9 mouse cellular contexts compared by ENCODE assay signal in genomic region chrX:153707735-153708134, GRCm38 (mm10). TPM values are rescaled to one million over a fixed set of nuclear protein-coding genes. Genes with fewer than 3 reads are reported as not detected.
A peak's percentile ranks its signal among the peaks of the same experiment; 100 is the strongest.
DNase-seq lines count a peak whose midpoint lies in the region; ATAC-seq and TF ChIP-seq lines count a peak whose summit lies in the region.
"Had no signal": no experiment of that assay in that cellular context is flagged by ENCODE, and none has a peak within 500 bp of the region (broad histone marks: within the 10 kb centered on the region; RNA-seq: fewer than 3 reads in every experiment).

No protein-coding gene starts in this region.

- H3K4me3 ChIP-seq in intestine, postnatal 0 days (ENCODE audit: low read depth, low read length), result no peak overlapping the region
- H3K4me3 ChIP-seq in intestine, embryonic 15.5 days (replicated peaks), result no peak overlapping the region
- H3K4me3 ChIP-seq: liver, embryonic 13.5 days had no signal

- DNase-seq in CD4-positive, CD25-positive, alpha-beta regulatory T cell, adult 2 months (ENCODE audit: low read depth, low spot score), result peak; percentile 3
- DNase-seq in urinary bladder, postnatal 14 days (ENCODE audit: low spot score), result peak; percentile 5
- no peak for DNase-seq in urinary bladder, postnatal 4 days (ENCODE audit: low spot score in 2 of 2)
- DNase-seq in Muller cell, postnatal 12 days (ENCODE audit: inconsistent ontology term), result no peak
- DNase-seq: liver, embryonic 13.5 days had no signal

- 46% methylated on average over 4 of the region's 4 CpGs for WGBS in intestine, postnatal 0 days
- 35% methylated on average over 4 of the region's 4 CpGs for WGBS in intestine, embryonic 15.5 days

- H3K4me2 ChIP-seq in intestine, postnatal 0 days (replicated peaks; ENCODE audit: low read depth), result no peak overlapping the region
- no peak overlapping the region for H3K4me2 ChIP-seq in intestine, embryonic 15.5 days (replicated peaks)
- H3K4me2 ChIP-seq: liver, embryonic 13.5 days had no signal

- H3K4me1 ChIP-seq in intestine, postnatal 0 days (replicated peaks; ENCODE audit: control insufficient read depth, insufficient read depth, low read length), result no peaks in the 10 kb centered on the region
- H3K4me1 ChIP-seq in intestine, embryonic 15.5 days (replicated peaks), result no peaks in the 10 kb centered on the region
- H3K4me1 ChIP-seq: liver, embryonic 13.5 days had no signal

- no peaks in the 10 kb centered on the region for H3K36me3 ChIP-seq in intestine, postnatal 0 days (ENCODE audit: control insufficient read depth, insufficient read depth)
- H3K36me3 ChIP-seq in intestine, embryonic 15.5 days, result no peaks in the 10 kb centered on the region
- H3K36me3 ChIP-seq: liver, embryonic 13.5 days had no signal

- ATAC-seq in CD4-positive, CD25-positive, alpha-beta regulatory T cell, adult 4 months, result no peak
- ATAC-seq in intestine, postnatal 0 days, result no peak
- no peak for ATAC-seq in intestine, embryonic 15.5 days
- ATAC-seq in activated CD4-positive, CD25-positive, alpha-beta regulatory T cell, adult 4 months, result no peak

- TF ChIP-seq CTCF in intestine, postnatal 0 days (IDR thresholded peaks at IDR 0.05; ENCODE audit: low read depth), result peak; percentile 61

- no peak overlapping the region for H3K27ac ChIP-seq in intestine, postnatal 0 days (ENCODE audit: low read depth, low read length)
- H3K27ac ChIP-seq in intestine, embryonic 15.5 days, result no peak overlapping the region
- H3K27ac ChIP-seq: liver, embryonic 13.5 days had no signal

- H3K9me3 ChIP-seq in intestine, postnatal 0 days (ENCODE audit: control insufficient read depth), result no peaks in the 10 kb centered on the region
- no peaks in the 10 kb centered on the region for H3K9me3 ChIP-seq in intestine, embryonic 15.5 days
- H3K9me3 ChIP-seq: liver, embryonic 13.5 days had no signal

- H3K27me3 ChIP-seq in intestine, postnatal 0 days (replicated peaks; ENCODE audit: control insufficient read depth, insufficient read depth, low read length), result no peaks in the 10 kb centered on the region
- H3K27me3 ChIP-seq in intestine, embryonic 15.5 days (replicated peaks), result no peaks in the 10 kb centered on the region
- H3K27me3 ChIP-seq: liver, embryonic 13.5 days had no signal

- no peak overlapping the region for H3K9ac ChIP-seq in intestine, postnatal 0 days (ENCODE audit: low read depth, low read length)
- H3K9ac ChIP-seq in intestine, embryonic 15.5 days, result no peak overlapping the region
- H3K9ac ChIP-seq: liver, embryonic 13.5 days had no signal

RNA-seq across cellular contexts. Expression of gene Kctd12b, which starts 11.5 kb away (rescaled TPM):
- under 1 TPM; 0.44 to 0.89 TPM for polyA plus RNA-seq in CD4-positive, CD25-positive, alpha-beta regulatory T cell, adult 4 months (2017; shearing (Covaris generic))
- polyA plus RNA-seq in intestine, postnatal 0 days (2015; fragmentation: Nextera tagmentation; extraction: Ambion mirVana), result 2.5 and 2.6 TPM in 2 replicates
- 5.0 and 5.1 TPM in 2 replicates for polyA plus RNA-seq in intestine, embryonic 15.5 days (2015; fragmentation: Nextera tagmentation; extraction: Ambion mirVana)
- polyA plus RNA-seq in activated CD4-positive, CD25-positive, alpha-beta regulatory T cell, adult 4 months (2017; shearing (Covaris generic)), result under 1 TPM; 0.16 to 0.24 TPM

RNA-seq across cellular contexts. Expression of gene Nbdy, which starts 15.7 kb away (rescaled TPM):
- polyA plus RNA-seq in CD4-positive, CD25-positive, alpha-beta regulatory T cell, adult 4 months (2017; shearing (Covaris generic)), result 10 to 100 TPM; 40.3 to 41.7 TPM
- 65.7 and 71.5 TPM in 2 replicates for polyA plus RNA-seq in intestine, postnatal 0 days (2015; fragmentation: Nextera tagmentation; extraction: Ambion mirVana)
- polyA plus RNA-seq in intestine, embryonic 15.5 days (2015; fragmentation: Nextera tagmentation; extraction: Ambion mirVana), result 81.2 and 85.4 TPM in 2 replicates
- polyA plus RNA-seq in activated CD4-positive, CD25-positive, alpha-beta regulatory T cell, adult 4 months (2017; shearing (Covaris generic)), result 10 to 100 TPM; 46.3 to 48.4 TPM

Comparison
In these comparisons a context has a peak if more than half of its experiments do, and no peak if none do; other contexts are left out.
1. DNase-seq: peak in CD4-positive, CD25-positive, alpha-beta regulatory T cell, adult 2 months (single experiment) and urinary bladder, postnatal 14 days (single experiment); none in urinary bladder, postnatal 4 days (0 of 2) and Muller cell, postnatal 12 days (single experiment).